Mouse (Mus musculus) liver, postnatal 0 days (tissue): Measurements from ENCODE around the gene Fancd2.

Experiments
- CTCF ChIP-seq: sonication (generic); IDR thresholded peaks from 2 replicates; pipeline ENCODE4 v1.5.1; 2016; ENCODE audit warnings: antibody characterized with exemption, low read depth
- EP300 ChIP-seq: IDR thresholded peaks from 2 replicates; pipeline ENCODE4 v1.6.1; 2016; ENCODE audit warnings: antibody characterized with exemption, low read depth, mild to moderate bottlenecking

DNA sequence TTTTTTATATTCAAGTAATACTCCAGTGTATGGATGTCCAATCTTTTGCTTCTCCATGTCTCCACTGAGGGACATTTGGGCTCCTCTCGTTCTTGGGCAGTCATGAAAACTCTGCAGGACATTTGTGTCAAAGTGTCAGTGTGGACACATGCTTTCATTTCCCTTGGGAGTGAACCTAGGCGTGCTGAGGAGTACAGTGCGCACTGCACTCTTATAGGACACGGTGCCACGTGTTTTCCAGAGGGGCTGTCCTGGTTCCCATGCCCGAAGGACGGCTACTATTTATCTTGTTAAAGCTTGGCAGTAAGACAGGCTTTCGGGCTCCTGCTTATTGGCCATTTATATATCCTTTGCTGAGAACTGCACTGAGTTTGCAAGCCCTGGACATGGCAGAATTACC is 111.1 kb downstream of the Fancd2 start:
- TF ChIP-seq CTCF (no peak), EP300 (no peak)
